Mouse (Mus musculus): Measurements from ENCODE around the gene Ly6c1. TPM values are rescaled to one million over a fixed set of nuclear protein-coding genes. Genes with fewer than 3 reads are reported as not detected.

Gene Ly6c1
- polyA plus RNA-seq, 1 experiment from 2014 or later: 10.5 TPM

Other genes with a start within 250 kb of the Ly6c1 start
- not detected in 2 replicates for gene Gml2, start 229.8 kb downstream of the Ly6c1 start, polyA plus RNA-seq (2014; fragmentation: Nextera tagmentation; extraction: Ambion mirVana)
- 0.08 and 0.09 TPM in 2 replicates for gene 2010109I03Rik, start 151.8 kb downstream of the Ly6c1 start, polyA plus RNA-seq (2014; fragmentation: Nextera tagmentation; extraction: Ambion mirVana)
- gene Ly6i, start 65.4 kb downstream of the Ly6c1 start, polyA plus RNA-seq (2014; fragmentation: Nextera tagmentation; extraction: Ambion mirVana): not detected in 2 replicates
- 3.8 and 4.2 TPM in 2 replicates for gene Ly6a, start 50.8 kb downstream of the Ly6c1 start, polyA plus RNA-seq (2014; fragmentation: Nextera tagmentation; extraction: Ambion mirVana)
- 1.4 and 2.1 TPM in 2 replicates for gene Ly6c2, start 63.1 kb upstream of the Ly6c1 start, polyA plus RNA-seq (2014; fragmentation: Nextera tagmentation; extraction: Ambion mirVana)
- gene Ly6g, start 106.4 kb upstream of the Ly6c1 start, polyA plus RNA-seq (2014; fragmentation: Nextera tagmentation; extraction: Ambion mirVana): not detected in 2 replicates
- gene BC025446, start 167.5 kb upstream of the Ly6c1 start, polyA plus RNA-seq (2014; fragmentation: Nextera tagmentation; extraction: Ambion mirVana): 1.1 and 1.3 TPM in 2 replicates
- not detected in 2 replicates for gene Ly6f, start 219.6 kb upstream of the Ly6c1 start, polyA plus RNA-seq (2014; fragmentation: Nextera tagmentation; extraction: Ambion mirVana)

All from stomach, embryonic 14.5 days (tissue).